Mouse (Mus musculus) CH12.LX (cell line): ENCODE measurements around the gene Shld1. TPM values are rescaled to one million over a fixed set of nuclear protein-coding genes. Genes with fewer than 3 reads are reported as not detected.

ENCODE experiments used
- DNase-seq: peaks from one replicate; pipeline ENCODE4 v3.0.0-alpha.2; 2013; ENCODE audit errors: extremely low read depth
- H3K27ac ChIP-seq: 2 replicates; pipeline ENCODE4 v1.5.1; 2012; ENCODE audit warnings: low read depth, mild to moderate bottlenecking, control low read depth, moderate library complexity; ENCODE audit not compliant: insufficient read depth
- H3K27me3 ChIP-seq: replicated peaks from 2 replicates; pipeline ENCODE3; 2012; ENCODE audit warnings: inconsistent platforms
- H3K36me3 ChIP-seq, 2 experiments: replicated peaks in 1 of 2; 2 replicates each; pipeline versions ENCODE3 to v1.6.1; 2012; ENCODE audit warnings: inconsistent platforms in 1 of 2, low read length in 1 of 2, mild to moderate bottlenecking in 1 of 2, mixed read lengths in 1 of 2, moderate library complexity in 1 of 2; ENCODE audit not compliant: control insufficient read depth in 1 of 2, insufficient read depth in 1 of 2
- H3K4me1 ChIP-seq, 2 experiments: 2 replicates each; pipeline ENCODE4 v1.6.1; 2012; ENCODE audit warnings: inconsistent platforms in 1 of 2, moderate library complexity in 1 of 2; ENCODE audit not compliant: insufficient read depth in 2 of 2, control insufficient read depth in 1 of 2
- H3K4me2 ChIP-seq: 2 replicates; pipeline ENCODE4 v1.6.1; 2012; ENCODE audit warnings: low read depth, mild to moderate bottlenecking, control low read depth; ENCODE audit not compliant: poor library complexity, insufficient read depth, severe bottlenecking
- H3K4me3 ChIP-seq, 3 experiments: fragments of 150-350 bp in 1 of 3; sonication (generic) in 1 of 3; replicated peaks in 1 of 3; 2 replicates each; pipeline versions ENCODE3 to v1.5.1; 2011 to 2012; ENCODE audit warnings: low read depth in 2 of 3, low read length in 2 of 3, mild to moderate bottlenecking in 2 of 3, moderate library complexity in 2 of 3, control low read depth in 1 of 3, improper control_type of control experiment in 1 of 3, inconsistent platforms in 1 of 3, mixed read lengths in 1 of 3; ENCODE audit not compliant: poor library complexity in 1 of 3
- H3K79me2 ChIP-seq: replicated peaks from 2 replicates; pipeline ENCODE4 v1.6.1; 2012; ENCODE audit warnings: mild to moderate bottlenecking, moderate library complexity; ENCODE audit not compliant: control insufficient read depth, poor library complexity, insufficient read depth, severe bottlenecking; ENCODE audit errors: extremely low read depth
- H3K9ac ChIP-seq: 2 replicates; pipeline ENCODE4 v1.6.1; 2012; ENCODE audit warnings: low read depth, mild to moderate bottlenecking, control low read depth, moderate library complexity; ENCODE audit not compliant: insufficient read depth
- H3K9me3 ChIP-seq: replicated peaks from 2 replicates; pipeline ENCODE3; 2012; ENCODE audit warnings: low read length, inconsistent platforms, mixed read lengths
- CHD1 ChIP-seq: IDR thresholded peaks from 2 replicates; pipeline ENCODE4 v1.6.1; 2012; ENCODE audit warnings: low read depth, low read length, improper control_type of control experiment, inconsistent platforms
- CTCF ChIP-seq, 2 experiments: IDR thresholded peaks in 1 of 2; conservative IDR thresholded peaks in 1 of 2; 2 replicates each; pipeline ENCODE4 v1.5.1; 2011 to 2012; ENCODE audit warnings: low read depth in 2 of 2, low read length in 2 of 2, improper control_type of control experiment in 1 of 2, inconsistent platforms in 1 of 2, mild to moderate bottlenecking in 1 of 2, moderate library complexity in 1 of 2
- ELF1 ChIP-seq: IDR thresholded peaks from 2 replicates; pipeline ENCODE4 v1.6.1; 2014; ENCODE audit warnings: low read depth, mild to moderate bottlenecking, inconsistent platforms, low read length, improper control_type of control experiment
- EP300 ChIP-seq: IDR thresholded peaks from 2 replicates; pipeline ENCODE4 v1.6.1; 2011; ENCODE audit warnings: low read length, improper control_type of control experiment
- ETS1 ChIP-seq: conservative IDR thresholded peaks from 2 replicates; pipeline ENCODE4 v1.6.1; 2012; ENCODE audit warnings: low read depth, mild to moderate bottlenecking, inconsistent platforms, low read length, improper control_type of control experiment, moderate library complexity
- HCFC1 ChIP-seq: IDR thresholded peaks from 2 replicates; pipeline ENCODE4 v1.6.1; 2012; ENCODE audit warnings: low read depth, mild to moderate bottlenecking, inconsistent platforms, low read length, improper control_type of control experiment
- IRF4 ChIP-seq: IDR thresholded peaks from 2 replicates; pipeline ENCODE4 v1.6.1; 2014; ENCODE audit warnings: low read depth, mild to moderate bottlenecking, inconsistent platforms, low read length, improper control_type of control experiment
- JUN ChIP-seq: IDR thresholded peaks from 2 replicates; pipeline ENCODE4 v1.6.1; 2011; ENCODE audit warnings: low read depth, mild to moderate bottlenecking, low read length, improper control_type of control experiment, moderate library complexity; ENCODE audit not compliant: insufficient read depth
- JUND ChIP-seq: conservative IDR thresholded peaks from 2 replicates; pipeline ENCODE4 v1.6.1; 2011; ENCODE audit warnings: low read depth, low read length, improper control_type of control experiment
- KAT2A ChIP-seq: IDR thresholded peaks from 2 replicates; pipeline ENCODE4 v1.6.1; 2012; ENCODE audit warnings: low read length, improper control_type of control experiment, inconsistent platforms; ENCODE audit not compliant: insufficient replicate concordance
- MAX ChIP-seq: IDR thresholded peaks from 2 replicates; pipeline ENCODE4 v1.6.1; 2011; ENCODE audit warnings: low read length, improper control_type of control experiment
- MAZ ChIP-seq: IDR thresholded peaks from 2 replicates; pipeline ENCODE4 v1.6.1; 2012; ENCODE audit warnings: low read depth, mild to moderate bottlenecking, inconsistent platforms, low read length, improper control_type of control experiment, moderate library complexity
- MEF2A ChIP-seq: IDR thresholded peaks from 2 replicates; pipeline ENCODE4 v1.6.1; 2014; ENCODE audit warnings: low read depth, mild to moderate bottlenecking, inconsistent platforms, low read length, improper control_type of control experiment, borderline replicate concordance
- MYC ChIP-seq: IDR thresholded peaks from 2 replicates; pipeline ENCODE4 v1.6.1; 2011; ENCODE audit warnings: low read depth, mild to moderate bottlenecking, improper control_type of control experiment, low read length
- NELFE ChIP-seq: IDR thresholded peaks from 2 replicates; pipeline ENCODE4 v1.6.1; 2011; ENCODE audit warnings: low read depth, low read length, improper control_type of control experiment
- NRF1 ChIP-seq: IDR thresholded peaks from 2 replicates; pipeline ENCODE4 v1.6.1; 2014; ENCODE audit warnings: low read depth, mild to moderate bottlenecking, inconsistent platforms, low read length, improper control_type of control experiment, moderate library complexity
- PAX5 ChIP-seq: IDR thresholded peaks from 2 replicates; pipeline ENCODE4 v1.6.1; 2012; ENCODE audit warnings: low read length, inconsistent platforms, mixed read lengths
- POLR2A ChIP-seq: IDR thresholded peaks from 2 replicates; pipeline ENCODE4 v1.6.1; 2011; ENCODE audit warnings: low read depth, mild to moderate bottlenecking, improper control_type of control experiment, low read length
- POLR2AphosphoS2 ChIP-seq: IDR thresholded peaks from 2 replicates; pipeline ENCODE4 v1.6.1; 2011; ENCODE audit warnings: low read depth, low read length, improper control_type of control experiment
- SMC3 ChIP-seq: IDR thresholded peaks from 2 replicates; pipeline ENCODE4 v1.6.1; 2011; ENCODE audit warnings: low read depth, low read length, improper control_type of control experiment
- TBP ChIP-seq: conservative IDR thresholded peaks from 2 replicates; pipeline ENCODE4 v1.6.1; 2011; ENCODE audit warnings: low read depth, low read length, improper control_type of control experiment
- TCF12 ChIP-seq: IDR thresholded peaks from 2 replicates; pipeline ENCODE4 v1.6.1; 2014; ENCODE audit warnings: low read depth, mild to moderate bottlenecking, inconsistent platforms, low read length, improper control_type of control experiment
- USF2 ChIP-seq: conservative IDR thresholded peaks from 2 replicates; pipeline ENCODE4 v1.6.1; 2011; ENCODE audit warnings: low read depth, low read length, improper control_type of control experiment
- ZKSCAN1 ChIP-seq: IDR thresholded peaks from 2 replicates; pipeline ENCODE4 v1.6.1; 2012; ENCODE audit warnings: low read depth, inconsistent platforms, low read length, improper control_type of control experiment, borderline replicate concordance
- ZMIZ1 ChIP-seq: IDR thresholded peaks from 2 replicates; pipeline ENCODE4 v1.6.1; 2012; ENCODE audit warnings: low read depth, mild to moderate bottlenecking, inconsistent platforms, low read length, improper control_type of control experiment
- ZNF384 ChIP-seq: IDR thresholded peaks from 2 replicates; pipeline ENCODE4 v1.6.1; 2012; ENCODE audit warnings: low read depth, low read length, improper control_type of control experiment, inconsistent platforms
- dilution Hi-C: fragments of 300-500 bp; cut with MboI; formaldehyde crosslinking; loops from 2 replicates; pipeline ENCODE4 v1.14.3; 2020; ENCODE audit warnings: low sequenced_read_pairs; ENCODE audit not compliant: extremely low pct_unique_long_range_greater_than_20kb, extremely low pct_ligation_motif_present
- in situ Hi-C: fragments of 300-500 bp; cut with MboI; formaldehyde crosslinking; loops from 3 replicates; pipeline ENCODE4 v1.14.3; 2019; ENCODE audit warnings: low sequenced_read_pairs, low pct_ligation_motif_present, low pct_unique_long_range_greater_than_20kb, mixed read lengths
- polyA plus RNA-seq: library from polyadenylated mRNA; unstranded; fragments of >175 nt; gene quantifications from 2 replicates; pipeline ENCODE4 v1.2.1, GENCODE M21; 2012; ENCODE audit warnings: low read depth; ENCODE audit not compliant: insufficient read length
- total RNA-seq, 2 experiments: library from RNA; depleted of rRNA; stranded (reverse); fragments of 300-350 nt in 1 of 2; fragments of >200 nt in 1 of 2; gene quantifications; 2 replicates each; pipeline ENCODE4 v1.2.3; 2012 to 2014

The Shld1 gene
- total and polyA plus RNA-seq, 3 experiments: 5.7 to 12.6 (median 9.3) TPM

DNA sequence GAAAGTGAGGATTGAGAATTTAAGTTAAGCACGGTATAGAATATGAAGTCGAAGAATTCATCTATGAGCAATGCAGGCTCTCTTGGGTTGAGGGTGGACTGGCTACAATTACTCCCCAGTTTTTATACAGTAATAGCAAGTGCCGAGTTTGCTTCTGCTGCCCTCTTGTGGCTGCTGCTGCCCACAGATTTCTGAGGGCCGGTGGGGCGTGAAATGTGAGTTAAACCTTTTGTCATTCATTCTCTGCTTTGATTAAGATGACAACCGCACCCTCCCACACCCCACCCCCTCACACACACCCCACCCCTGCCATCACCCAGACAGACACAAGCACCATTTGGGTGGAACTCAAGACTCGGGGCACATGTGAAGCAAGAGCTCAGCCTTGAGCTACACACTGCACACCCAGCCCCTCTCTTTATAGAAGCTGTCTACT, 14.7 kb downstream of the Shld1 start (continued):
- TF ChIP-seq JUN (no peak), MEF2A (0 out of 2 replicates have a peak, but pooled peaks have one; percentile 42), POLR2A (no peak), IRF4 (no peak), MYC (no peak), ZKSCAN1 (no peak), PAX5 (no peak), TCF12 (peak; percentile 56; the same call in 1 of the 2 replicates)

DNA sequence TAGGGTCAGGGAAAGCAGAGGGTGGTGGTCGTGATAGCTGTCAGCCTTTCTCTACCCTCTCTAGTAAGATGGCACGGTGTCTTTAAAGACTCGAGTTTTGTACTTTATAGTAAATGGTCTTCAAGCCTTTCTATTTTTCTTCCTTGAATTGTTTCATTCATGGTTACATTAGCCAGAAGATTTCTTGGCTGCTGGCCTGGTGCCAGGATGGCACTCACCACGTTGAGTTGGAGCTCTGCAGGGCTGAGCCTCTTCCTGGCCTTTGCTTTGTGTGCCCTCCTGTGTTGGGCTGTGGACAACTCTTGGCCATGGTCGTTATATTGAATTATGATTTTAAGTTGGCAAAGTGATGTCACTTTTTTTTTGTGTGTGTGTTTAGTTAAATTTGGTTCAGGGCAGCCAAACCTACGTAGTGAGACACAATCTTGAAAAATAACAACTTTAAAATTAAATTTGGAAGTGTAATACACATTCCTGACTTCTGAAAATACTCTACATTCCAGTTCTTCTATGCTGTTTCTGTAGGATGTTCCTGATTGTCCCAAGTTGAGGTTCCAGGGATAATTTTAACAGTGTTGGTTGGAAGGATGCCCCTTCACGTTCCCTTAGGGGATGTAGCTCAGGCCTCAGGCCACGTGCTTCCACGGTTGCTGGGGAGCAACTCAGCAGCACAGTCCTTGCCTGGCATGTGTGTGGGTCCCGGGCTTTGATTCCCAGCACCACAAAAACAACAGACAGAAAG, 18.7 kb downstream of the Shld1 start:
- Histone ChIP-seq H3K4me2 (no peak overlapping the region), H3K27ac (no peak overlapping the region), H3K9ac (no peak overlapping the region), H3K9me3 (no peaks in the 10 kb centered on the region), H3K27me3 (no peaks in the 10 kb centered on the region), H3K36me3 (peaks cover 0 to 3% of the 10 kb centered on the region in 2 experiments), H3K4me1 (peaks cover 10 to 28% of the 10 kb centered on the region in 2 experiments), H3K4me3 (no peak overlapping the region), H3K79me2 (no peaks in the 10 kb centered on the region)
- dilution Hi-C loops (no loop called here), in situ Hi-C loops (loop anchor here (25.0 kb wide), 1 partner anchor 393 kb away; no protein-coding TSS in a partner anchor)
- DNase-seq: no peak
- TF ChIP-seq CHD1 (no peak), NELFE (no peak), KAT2A (no peak), ETS1 (no peak), JUND (no peak), ZNF384 (no peak), TCF12 (no peak), POLR2A (no peak), CTCF (conservative IDR thresholded peaks at IDR 0.05 in 1 of 2, IDR thresholded peaks at IDR 0.05 in 1 of 2; ENCODE audit: low read depth in 2 of 2, low read length in 2 of 2) (no peak), ZKSCAN1 (no peak), SMC3 (no peak), POLR2AphosphoS2 (no peak)

GRCm38 (mm10) chr2:132706309-132706708, 19.6 kb downstream of the Shld1 start:
- dilution Hi-C loops: no loop called here
- in situ Hi-C loops: loop anchor here (25.0 kb wide), 1 partner anchor 394 kb away; no protein-coding TSS in a partner anchor
- peaks cover 2% of the 10 kb centered on the region for H3K9me3 ChIP-seq

More at GRCm38 (mm10) chr2:132706309-132706708, 19.6 kb downstream of the Shld1 start:
- no peak for DNase-seq
- no peaks in the 10 kb centered on the region for H3K27me3 ChIP-seq
- H3K79me2 ChIP-seq: no peaks in the 10 kb centered on the region
- peaks cover 10 to 31% of the 10 kb centered on the region in 2 experiments for H3K4me1 ChIP-seq
- no peak overlapping the region for H3K4me3 ChIP-seq
- H3K4me2 ChIP-seq: no peak overlapping the region
- H3K9ac ChIP-seq: no peak overlapping the region
- no peak overlapping the region for H3K27ac ChIP-seq
- TF ChIP-seq EP300 (no peak), ZKSCAN1 (no peak), MAX (no peak), NRF1 (no peak), POLR2AphosphoS2 (no peak), JUN (no peak), NELFE (no peak), ELF1 (no peak), MAZ (no peak), USF2 (no peak), PAX5 (no peak), ZMIZ1 (no peak), MYC (no peak), HCFC1 (no peak), TCF12 (no peak), SMC3 (no peak), TBP (no peak), ETS1 (no peak), CHD1 (no peak)
- TF ChIP-seq, all 38 proteins: peak for 0
- peaks cover 0 to 5% of the 10 kb centered on the region in 2 experiments for H3K36me3 ChIP-seq
